Comparison of ENCODE assay signal across 15 mouse cellular contexts in the genomic region with DNA sequence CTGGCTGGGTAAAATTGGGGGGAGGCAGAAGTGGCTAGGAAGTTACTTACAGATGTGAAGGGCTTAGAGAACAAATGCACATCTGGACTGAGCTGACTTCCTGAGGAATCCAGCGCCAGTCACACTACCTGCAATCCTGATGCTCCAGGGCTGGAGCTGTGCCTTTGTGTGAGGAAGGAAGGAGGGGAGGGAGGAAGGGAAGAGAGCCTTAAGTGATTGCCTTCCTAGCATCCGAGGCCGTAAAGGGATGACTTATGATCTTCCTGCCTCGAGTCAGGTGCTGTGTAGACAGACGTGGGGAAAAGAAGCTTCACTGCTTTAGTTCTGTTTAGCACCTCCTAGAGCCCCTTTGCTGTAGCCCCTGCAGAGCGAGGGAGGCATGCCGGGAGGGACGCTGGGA.
"Had no signal": no experiment of that assay in that cellular context is flagged by ENCODE, and none has a peak within 500 bp of the region (broad histone marks: within the 10 kb centered on the region; RNA-seq: fewer than 3 reads in every experiment).

No protein-coding gene starts in this region.

- H3K4me1 ChIP-seq: megakaryocyte, embryonic 14.5 days; midbrain, embryonic 12.5 days; stomach, embryonic 15.5 days had no signal

- H3K4me3 ChIP-seq: liver, embryonic 13.5 days; liver, embryonic 15.5 days; megakaryocyte, embryonic 14.5 days; midbrain, embryonic 12.5 days; stomach, embryonic 15.5 days had no signal

- H3K27me3 ChIP-seq: liver, embryonic 13.5 days; liver, embryonic 15.5 days; midbrain, embryonic 12.5 days; stomach, embryonic 15.5 days had no signal

- H3K4me2 ChIP-seq: liver, embryonic 11.5 days; liver, embryonic 13.5 days; liver, embryonic 15.5 days; lung, embryonic 14.5 days; midbrain, embryonic 12.5 days; stomach, embryonic 15.5 days had no signal

- H3K9ac ChIP-seq: liver, embryonic 13.5 days; liver, embryonic 15.5 days; liver, postnatal 0 days; lung, embryonic 14.5 days; midbrain, embryonic 12.5 days; stomach, embryonic 15.5 days had no signal

- H3K9me3 ChIP-seq: liver, embryonic 13.5 days; liver, embryonic 15.5 days; megakaryocyte, embryonic 14.5 days; midbrain, embryonic 12.5 days; stomach, embryonic 15.5 days had no signal

- H3K36me3 ChIP-seq: liver, embryonic 13.5 days; liver, embryonic 15.5 days; midbrain, embryonic 12.5 days; stomach, embryonic 15.5 days had no signal

- H3K27ac ChIP-seq: liver, embryonic 13.5 days; liver, embryonic 15.5 days; midbrain, embryonic 12.5 days; stomach, embryonic 15.5 days; stomach, postnatal 0 days had no signal

- DNase-seq: liver, embryonic 13.5 days; liver, postnatal 0 days; lung, embryonic 14.5 days; lung, postnatal 10 days; lung, postnatal 4 days; midbrain, embryonic 14.5 days; right cerebral cortex, postnatal 14 days; thymus, adult 2 months; thymus, postnatal 25 days had no signal

- ATAC-seq: liver, postnatal 0 days had no signal
